Mouse (Mus musculus) fibroblast of lung, adult 2 months (primary cell): ENCODE data around the gene Nkap.
"Not testable (repeated sequence)": the region's sequence is repeated elsewhere in the genome, so short reads cannot be mapped to it uniquely, and the experiment has no call there.

Source experiments
- DNase-seq: peaks from one replicate; pipeline ENCODE4 v3.0.0-alpha.2; 2011; ENCODE audit warnings: low read depth

The Nkap gene

GRCm38 (mm10) chrX:37126671-37127358 lies at the start of gene Nkap:
Gene Nkap (plus strand): TSS chrX:37126795.
- DNase-seq: peak; percentile 67

GRCm38 (mm10) chrX:37080345-37080744 lies 46.2 kb upstream of the Nkap start:
- DNase-seq: not testable (repeated sequence)

DNA sequence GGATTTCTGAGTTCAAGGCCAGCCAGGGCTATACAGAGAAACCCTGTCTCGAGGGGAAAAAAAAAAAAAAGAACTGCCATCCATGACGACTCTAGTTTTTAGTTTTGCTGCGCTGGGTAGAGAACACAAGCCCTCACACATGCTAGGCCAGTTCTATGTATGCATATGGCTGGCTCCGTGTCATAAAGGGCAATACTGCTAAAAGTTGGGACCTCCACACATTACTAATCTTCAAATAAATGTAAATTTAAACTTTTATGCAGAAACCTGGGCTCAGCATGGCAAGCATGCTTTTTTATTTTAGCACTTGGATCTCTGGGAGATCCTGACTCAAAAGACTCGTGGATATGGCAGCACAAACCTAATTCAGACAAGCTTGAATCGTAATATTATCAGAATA lies 45.4 kb upstream of the Nkap start:
- DNase-seq: no peak

DNA sequence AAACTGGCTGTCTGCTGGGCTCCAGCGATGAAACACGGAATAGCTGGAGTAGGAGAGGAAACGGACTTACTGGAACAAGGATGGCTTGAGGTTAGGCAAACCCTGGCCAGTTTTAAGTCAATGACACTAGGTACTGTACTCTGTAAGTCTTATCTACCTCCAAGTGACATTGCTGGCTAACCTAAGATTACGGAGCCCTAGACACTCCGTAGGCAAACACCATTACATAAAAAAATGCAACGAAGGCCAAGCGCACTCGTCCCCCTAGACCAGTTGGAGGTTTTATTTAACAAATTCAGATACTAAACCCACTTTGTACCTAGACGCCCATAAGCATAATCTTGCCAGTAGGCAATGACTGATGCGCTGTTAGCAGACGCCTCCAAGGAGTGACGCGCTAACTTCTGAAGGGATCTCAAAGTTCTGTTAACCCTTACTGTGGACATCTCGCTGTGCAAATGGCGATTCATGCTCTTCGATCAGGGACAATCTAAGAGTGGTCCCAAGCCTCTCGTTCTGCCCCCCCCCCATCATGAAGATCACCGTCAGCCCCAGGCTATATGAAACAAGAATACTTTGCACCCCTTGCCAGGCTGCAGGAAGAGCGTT lies 42.2 kb upstream of the Nkap start:
- DNase-seq: no peak

DNA sequence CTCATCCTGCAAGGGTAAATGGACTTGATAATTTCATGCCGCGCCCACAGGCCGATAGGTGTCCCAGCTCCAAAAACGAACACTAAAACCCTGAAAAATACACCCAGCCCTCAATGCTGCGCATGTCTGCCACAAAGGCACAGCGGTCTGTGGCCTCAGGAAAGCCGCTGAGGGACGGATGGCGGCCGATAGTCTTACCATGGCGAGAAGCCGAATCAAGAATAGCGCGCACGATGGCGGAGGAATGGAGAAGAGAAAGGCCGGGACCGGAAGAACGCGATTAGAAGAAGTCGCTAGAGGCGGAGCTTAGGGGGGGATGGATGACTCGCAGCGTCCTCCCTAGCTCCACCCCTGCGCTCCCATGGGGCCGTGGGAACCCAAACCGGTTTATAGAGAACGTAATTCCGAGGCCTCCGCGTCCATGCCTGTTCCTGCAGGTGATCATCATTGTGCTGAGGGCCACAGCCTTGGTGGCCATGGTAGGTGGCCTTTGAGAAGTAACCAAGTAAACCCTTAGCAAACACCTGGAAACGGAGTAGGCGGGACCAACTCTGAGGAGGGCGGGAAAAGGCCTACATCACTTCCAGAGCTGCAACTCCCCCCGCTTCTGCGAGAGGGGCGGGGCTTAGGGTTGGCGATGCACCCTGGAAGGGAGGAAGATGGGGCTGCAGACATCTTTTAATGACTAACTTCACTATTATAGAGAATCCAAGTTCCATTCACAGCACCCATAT lies 41.5 kb upstream of the Nkap start, which contains the start of gene Rpl39:
Gene Rpl39 (minus strand): TSS at position 476 of the 734 bp plus-strand sequence.
- peak; percentile 67 for DNase-seq

- DNase-seq: no peak
Observed at GRCm38 (mm10) chrX:37085665-37086064, 40.9 kb upstream of the Nkap start.

DNA sequence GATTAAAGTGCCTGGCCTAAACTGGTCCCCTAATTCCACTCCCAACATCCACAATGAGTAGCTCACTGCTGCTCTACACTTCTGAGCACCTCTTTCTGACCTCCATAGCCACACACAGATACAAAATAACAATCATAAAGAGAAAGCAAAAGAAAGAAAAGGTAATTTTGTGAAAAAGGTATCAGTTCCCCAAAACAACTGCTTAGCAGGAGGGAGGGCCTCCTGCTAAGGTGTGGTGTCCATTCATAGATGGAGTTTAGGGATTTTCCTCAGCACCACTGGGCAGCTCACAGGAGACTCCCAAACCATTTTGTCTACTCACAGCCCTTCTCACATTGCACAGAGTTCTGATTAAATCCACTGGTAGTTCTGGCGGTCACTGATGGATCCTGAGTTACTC lies 37.8 kb upstream of the Nkap start:
- DNase-seq: no peak

- DNase-seq: no peak
Observed at GRCm38 (mm10) chrX:37091457-37091856, 35.1 kb upstream of the Nkap start.

DNA sequence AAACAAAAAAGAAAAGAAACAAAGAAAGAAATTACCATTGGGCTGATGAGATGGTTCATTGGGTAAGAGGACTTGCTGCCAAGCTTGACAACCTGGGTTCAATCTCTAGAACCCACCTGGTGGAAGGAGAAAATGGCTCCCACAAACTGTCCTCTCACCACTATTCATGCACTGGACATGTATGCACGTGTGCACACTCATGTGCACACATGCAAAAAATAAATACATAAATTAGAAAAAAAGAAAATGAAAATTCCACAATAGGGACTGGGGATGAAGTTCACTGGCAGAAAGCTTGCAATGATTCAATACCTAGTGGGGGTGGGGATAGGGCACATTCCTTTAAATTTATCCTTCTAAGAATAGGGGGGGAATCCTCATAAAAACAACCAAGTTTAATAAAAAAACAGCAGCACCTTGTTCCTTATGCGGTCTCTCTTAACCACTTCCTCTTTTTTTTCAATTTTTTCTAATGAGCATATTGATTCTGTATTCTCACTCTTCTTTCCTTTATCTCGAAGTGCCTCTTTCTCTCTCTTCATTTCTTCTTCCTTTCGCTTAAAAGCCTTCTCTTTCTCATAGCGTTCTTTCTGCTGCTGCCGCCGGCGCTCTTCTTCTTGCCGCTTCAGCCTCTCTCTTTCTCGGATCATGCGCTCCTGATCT lies 31.4 kb upstream of the Nkap start:
- no peak for DNase-seq

DNA sequence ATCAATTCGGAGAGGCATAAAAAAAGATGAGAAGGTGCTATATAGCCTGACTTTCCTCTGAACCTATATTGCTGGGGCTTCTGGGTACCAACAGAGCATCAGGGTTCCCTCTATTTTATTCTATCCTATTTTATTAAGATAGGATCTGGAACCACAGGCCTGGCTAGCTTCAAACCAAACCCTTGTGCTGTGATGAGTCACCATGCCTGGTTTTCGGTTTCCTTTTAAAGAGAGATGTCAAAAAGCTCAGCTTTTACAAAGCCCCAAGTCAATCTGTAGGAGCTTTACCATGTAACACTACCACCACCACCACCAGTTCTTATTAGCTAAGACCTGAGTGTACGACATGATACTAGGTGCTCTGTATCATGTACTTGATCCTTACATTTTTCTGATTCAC lies 27.9 kb upstream of the Nkap start:
- DNase-seq: no peak

- DNase-seq: no peak
Observed at GRCm38 (mm10) chrX:37103826-37104225, 22.8 kb upstream of the Nkap start.

DNA sequence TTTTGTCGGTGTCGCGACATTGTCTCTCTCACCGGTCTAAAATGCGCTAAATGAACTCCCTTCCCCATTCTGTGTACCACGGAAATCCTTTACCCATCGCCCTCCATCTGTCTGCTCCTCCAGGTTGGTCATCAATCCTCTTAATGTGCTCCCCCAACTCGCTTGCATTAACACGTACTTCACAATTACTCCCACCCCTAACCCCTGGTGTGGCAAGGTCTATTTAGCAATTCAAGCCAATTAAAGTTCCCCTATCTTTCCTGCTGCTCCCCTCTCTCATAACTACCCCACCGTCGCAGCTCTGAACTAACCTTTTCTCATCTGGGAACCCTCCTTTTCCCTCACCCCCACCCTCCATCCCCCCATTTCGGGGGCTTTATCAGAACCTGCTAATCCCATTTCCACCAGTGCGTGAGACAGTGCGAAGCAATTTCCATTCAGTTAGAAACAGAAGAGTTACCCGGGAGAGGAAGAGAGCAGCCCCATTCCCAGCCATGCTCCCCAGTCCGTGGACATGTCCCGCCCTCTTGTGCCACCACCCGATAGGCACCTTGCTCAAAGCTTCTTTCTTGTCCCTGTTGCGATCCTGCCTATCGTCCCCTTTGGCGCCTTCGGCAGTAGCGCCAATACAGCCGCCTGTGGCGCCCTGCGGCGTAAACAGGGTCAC lies 16.9 kb upstream of the Nkap start:
- DNase-seq: no peak

- peak; percentile 90 for DNase-seq
Observed at GRCm38 (mm10) chrX:37110193-37110880, 16.3 kb upstream of the Nkap start, which contains the start of gene Upf3b. Gene Upf3b (minus strand): TSS chrX:37110322.

DNA sequence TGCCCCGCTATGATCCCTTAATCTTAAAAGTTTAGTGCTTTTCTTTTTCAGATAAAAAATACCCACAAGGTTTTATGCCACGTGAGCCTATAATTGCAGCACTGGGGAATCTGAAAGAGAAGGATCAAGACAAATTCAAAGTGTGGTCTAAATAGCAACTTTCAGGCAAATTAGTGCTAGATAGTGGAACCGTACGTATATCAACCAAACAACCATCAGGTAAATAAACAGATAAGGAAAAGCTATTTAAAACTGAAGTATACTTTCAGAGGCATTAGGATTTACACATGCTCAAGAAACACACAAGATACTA lies 15.8 kb upstream of the Nkap start:
- no peak for DNase-seq

DNA sequence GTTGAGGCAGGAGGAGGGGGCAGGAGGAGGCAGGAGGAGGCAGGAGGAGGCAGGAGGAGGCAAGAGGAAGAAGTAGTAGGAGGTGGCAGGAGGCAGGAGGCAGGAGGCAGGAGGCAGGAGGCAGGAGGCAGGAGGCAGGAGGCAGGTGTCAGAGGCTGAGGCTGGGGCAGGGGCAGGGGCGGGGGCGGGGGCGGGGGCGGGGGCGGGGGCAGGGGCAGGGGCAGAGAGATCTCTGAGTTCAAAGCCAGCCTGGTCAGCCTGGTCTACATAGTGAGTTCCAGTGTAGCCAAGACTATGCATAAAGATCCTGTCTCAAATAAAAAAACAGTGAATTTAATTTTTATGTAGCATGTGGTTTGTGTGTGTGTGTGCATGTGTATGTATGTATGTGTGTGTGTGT lies 9.5 kb upstream of the Nkap start:
- no peak for DNase-seq

DNA sequence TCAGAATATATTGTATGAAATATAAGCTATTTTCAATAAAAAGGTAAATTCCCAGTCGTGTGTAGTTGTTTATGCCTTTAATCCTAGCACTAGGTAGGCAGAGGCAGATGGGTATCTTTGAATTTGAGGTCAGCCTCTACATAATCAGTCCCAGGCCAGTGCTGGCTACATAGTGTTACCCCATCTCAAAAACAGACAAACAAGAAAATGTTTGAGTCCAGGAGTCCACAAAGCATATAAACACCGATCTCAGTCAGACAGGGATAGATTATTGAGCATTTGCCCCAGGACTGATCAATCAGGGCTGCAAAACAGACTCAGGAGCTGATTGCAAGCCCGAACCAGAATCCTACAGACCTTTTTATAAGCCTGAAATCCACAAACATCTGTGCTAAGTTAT lies 7.0 kb upstream of the Nkap start:
- no peak for DNase-seq

GRCm38 (mm10) chrX:37120212-37120611 lies 6.4 kb upstream of the Nkap start:
- DNase-seq: no peak

GRCm38 (mm10) chrX:37125511-37125910 lies 1.1 kb upstream of the Nkap start:
- no peak for DNase-seq

DNA sequence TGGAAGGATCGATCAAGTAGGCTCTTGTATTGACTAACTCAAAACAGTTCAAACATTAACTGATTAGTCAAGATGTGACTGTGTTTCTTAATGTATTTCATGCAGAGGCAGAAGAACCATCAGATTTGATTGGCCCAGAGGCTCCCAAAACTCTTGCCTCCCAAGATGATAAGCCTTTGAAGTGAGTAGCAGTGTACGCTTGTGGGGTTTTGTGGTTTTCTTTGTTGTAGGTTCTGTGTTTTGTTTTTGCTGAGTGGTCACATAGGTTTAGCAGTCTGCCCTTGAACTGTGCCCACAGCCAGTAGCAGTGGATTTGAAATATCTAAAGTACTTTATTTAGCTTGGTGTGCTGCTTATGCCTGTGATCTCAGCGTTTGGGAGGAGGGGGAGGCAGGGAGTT lies 15.1 kb downstream of the Nkap start:
- no peak for DNase-seq

DNA sequence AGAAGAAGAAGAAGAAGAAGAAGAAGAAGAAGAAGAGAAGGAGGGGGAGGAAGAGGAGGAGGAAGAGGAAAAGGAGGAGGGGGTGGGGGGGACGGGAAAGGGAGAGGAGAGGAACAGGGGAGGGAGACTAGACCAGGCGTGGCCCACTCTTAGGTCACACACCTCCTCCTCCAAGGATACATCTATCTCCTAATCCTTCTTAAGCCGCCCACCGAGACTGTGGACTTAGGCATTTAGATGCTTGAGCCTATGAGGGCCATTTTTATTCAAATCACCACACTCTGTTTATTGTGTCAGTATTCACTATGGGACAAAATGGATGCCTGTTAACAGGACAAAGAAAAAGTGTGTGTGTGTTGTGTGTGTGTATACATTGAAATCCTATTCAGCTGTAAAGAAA lies 17.9 kb downstream of the Nkap start:
- not testable (repeated sequence) for DNase-seq

DNA sequence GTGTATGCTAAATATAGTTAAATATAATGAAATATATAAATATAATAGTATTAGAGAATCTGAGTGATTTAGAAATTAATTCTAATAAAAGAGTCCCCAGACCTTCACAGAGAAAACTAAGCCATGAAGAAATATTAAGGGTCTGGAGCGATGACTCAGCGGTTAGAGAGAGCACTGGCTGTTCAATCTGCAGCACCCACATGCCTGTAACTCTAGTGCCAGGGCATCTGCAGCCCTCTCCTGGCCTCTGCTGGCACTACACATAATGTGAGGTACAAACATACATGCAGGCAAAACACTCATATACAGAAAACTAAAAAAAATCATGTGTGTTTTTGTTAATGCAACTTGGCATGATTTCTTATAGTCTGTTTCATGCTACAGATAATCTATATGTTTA lies 18.4 kb downstream of the Nkap start:
- peak; percentile 9 for DNase-seq

DNA sequence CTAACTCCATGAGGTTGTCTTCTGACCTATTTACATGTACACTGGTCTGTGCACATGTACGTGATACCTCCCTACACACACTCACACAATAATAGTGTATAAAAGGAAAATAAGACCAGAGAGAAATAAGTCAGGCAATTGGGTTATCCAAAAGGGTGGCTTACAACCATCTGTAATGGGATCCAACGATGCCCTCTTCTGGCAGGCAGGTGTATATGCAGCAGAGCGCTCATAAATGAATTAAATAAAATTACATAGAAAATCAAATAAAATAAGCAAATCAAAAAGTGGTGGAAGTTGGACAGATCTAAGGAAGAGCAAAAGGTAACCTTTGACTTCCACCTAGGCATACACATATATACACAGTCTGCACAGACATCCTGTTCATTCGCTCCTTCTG lies 31.2 kb downstream of the Nkap start:
- DNase-seq: no peak
